Mouse (Mus musculus) G1E (cell line): ENCODE measurements around the gene Nmrk2.

Experiments
- CTCF ChIP-seq: IDR thresholded peaks from 2 replicates; pipeline ENCODE4 v1.5.1; 2012; ENCODE audit warnings: low read depth, low read length, inconsistent platforms, mixed read lengths
- GATA1 ChIP-seq: IDR thresholded peaks from 2 replicates; pipeline ENCODE4 v1.6.1; 2012; ENCODE audit warnings: borderline replicate concordance, low read length, inconsistent platforms, mixed read lengths
- GATA2 ChIP-seq: IDR thresholded peaks from 2 replicates; pipeline ENCODE4 v1.6.1; 2012; ENCODE audit warnings: low read depth, low read length, inconsistent platforms, borderline replicate concordance
- POLR2AphosphoS5 ChIP-seq: IDR thresholded peaks from 2 replicates; pipeline ENCODE4 v1.6.1; 2012; ENCODE audit warnings: low read depth, low read length, inconsistent platforms; ENCODE audit not compliant: insufficient replicate concordance
- TAL1 ChIP-seq: conservative IDR thresholded peaks from 2 replicates; pipeline ENCODE4 v1.6.1; 2012; ENCODE audit warnings: low read depth, low read length, inconsistent platforms, mixed read lengths

GRCm38 (mm10) chr10:81183805-81184204 lies 18.0 kb downstream of the Nmrk2 start, which contains the start of gene 4930442H23Rik:
- no peak for TF ChIP-seq CTCF
- peak; percentile 77 for TF ChIP-seq POLR2AphosphoS5
- no peak for TF ChIP-seq TAL1
- TF ChIP-seq GATA1 = no peak
- TF ChIP-seq GATA2 = no peak
